Mouse (Mus musculus): ENCODE measurements around the gene Pate3. TPM values are rescaled to one million over a fixed set of nuclear protein-coding genes. Genes with fewer than 3 reads are reported as not detected.
"Not testable (repeated sequence)": the region's sequence is repeated elsewhere in the genome, so short reads cannot be mapped to it uniquely, and the experiment has no call there.

Pate3 gene
- polyA plus RNA-seq (2012; rRNA removed), result not detected in 2 replicates

DNA sequence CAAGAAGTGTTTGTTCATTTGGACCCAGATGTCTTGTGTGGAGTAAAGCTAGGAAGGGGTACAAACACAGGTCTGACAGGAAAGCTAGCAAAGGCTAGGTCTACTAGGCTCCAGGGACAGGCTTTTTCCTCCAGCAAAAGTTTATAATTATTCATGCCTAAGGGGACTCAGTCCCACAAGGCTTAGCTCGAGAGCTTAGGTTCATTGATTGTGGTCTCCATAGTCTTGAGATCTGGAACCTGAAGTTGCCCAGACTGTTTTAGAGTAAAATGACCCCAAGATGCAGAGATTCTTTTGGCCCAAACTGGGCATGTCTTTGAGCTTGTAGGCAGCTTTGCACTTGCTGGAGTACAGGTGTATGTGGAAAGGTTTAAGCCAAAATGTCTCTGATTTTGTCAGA lies at the start of gene Pate3:
Pate3 (minus strand) TSS at position 101 of the 400 bp plus-strand sequence.
- DNase-seq (ENCODE audit: low read depth, low spot score), result no peak
- WGBS, result 67% methylated on average over 1 of the region's 1 CpGs

DNA sequence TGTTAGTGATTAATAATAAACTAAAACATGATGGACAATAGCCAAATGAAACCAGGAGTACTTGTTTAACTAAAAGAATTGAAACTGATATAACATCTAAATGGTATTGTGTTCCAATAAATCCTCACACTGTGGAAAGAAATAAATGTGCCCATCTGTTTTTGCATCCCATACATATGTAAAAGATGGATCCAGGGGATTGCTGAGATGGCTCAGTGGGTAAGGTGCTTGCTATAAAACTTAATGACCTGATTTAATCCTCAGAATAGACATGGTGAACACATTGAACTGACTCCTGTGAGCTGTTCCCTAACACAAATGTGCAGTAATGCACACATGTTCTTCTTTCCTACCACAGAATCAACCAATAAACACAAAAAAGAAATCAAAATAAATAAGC lies 43.9 kb upstream of the Pate3 start:
- no peak for DNase-seq (ENCODE audit: low read depth, low spot score)

DNA sequence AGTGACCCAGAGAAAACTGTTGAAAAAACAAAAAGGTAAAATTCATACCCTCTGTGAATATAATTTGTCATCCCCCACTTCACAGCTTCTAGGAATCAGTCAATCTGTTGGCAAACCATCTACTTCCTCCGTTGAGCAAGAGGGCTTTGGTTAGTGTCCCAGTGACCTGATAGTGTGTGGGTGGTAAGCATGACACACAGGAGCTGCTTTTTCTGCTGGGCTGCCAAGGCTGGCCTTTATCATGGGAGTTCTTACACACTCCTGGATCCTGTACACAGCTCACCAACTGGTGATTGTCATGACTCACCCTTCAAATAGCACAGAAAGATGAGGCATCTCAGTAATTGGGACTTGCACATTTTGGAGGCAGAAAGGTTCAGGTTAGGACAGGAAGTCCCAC lies 39.0 kb upstream of the Pate3 start, which contains the start of gene Pate1:
Pate1 (minus strand) TSS at position 378 of the 400 bp plus-strand sequence.
- WGBS, result 43% methylated on average over 1 of the region's 1 CpGs

DNA sequence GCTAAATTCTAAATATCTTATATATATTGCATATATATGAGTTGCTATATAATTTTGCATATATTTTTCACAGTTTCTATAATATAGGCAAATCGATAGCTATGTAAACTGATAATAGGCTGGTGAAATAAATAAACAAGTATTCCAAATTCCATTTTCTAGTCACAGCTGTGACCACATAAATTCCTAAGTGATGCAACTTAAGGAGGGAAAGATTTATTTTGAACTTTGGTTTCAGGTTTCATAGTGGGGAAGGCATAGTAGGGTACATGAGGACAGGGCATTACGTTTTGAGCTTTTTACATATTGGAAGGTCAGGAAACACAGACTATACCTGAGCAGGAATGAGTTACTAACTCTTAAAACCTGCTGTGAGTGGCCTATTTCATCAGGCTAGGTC lies 25.6 kb upstream of the Pate3 start:
- DNase-seq (ENCODE audit: low read depth, low spot score), result no peak
- WGBS, result 76% methylated on average over 2 of the region's 2 CpGs

More for the DNA sequence above, 39.0 kb upstream of the Pate3 start, which contains the start of gene Pate1:
- no peak for DNase-seq (ENCODE audit: low read depth, low spot score)

DNA sequence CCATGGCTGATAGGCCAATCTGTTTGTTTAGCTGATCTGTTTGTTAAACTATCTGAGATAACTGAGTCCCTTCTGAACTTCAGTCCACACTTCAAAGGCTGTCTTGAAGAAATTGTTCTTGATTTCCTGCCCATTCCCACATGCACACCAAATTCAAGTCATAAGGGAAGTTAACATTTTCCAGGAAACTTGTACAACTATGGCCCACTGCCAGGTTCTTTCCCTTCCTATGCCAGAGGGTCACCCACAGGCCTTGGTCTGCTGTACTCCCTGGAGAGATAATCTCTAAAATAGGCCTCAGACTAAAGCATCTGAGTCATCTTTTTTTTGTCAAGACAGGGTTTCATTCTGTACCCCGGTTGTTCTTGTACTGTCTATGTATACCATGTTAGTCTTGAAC lies 15.0 kb downstream of the Pate3 start:
- DNase-seq (ENCODE audit: low read depth, low spot score), result no peak
- WGBS, result 81% methylated on average over 1 of the region's 1 CpGs

DNA sequence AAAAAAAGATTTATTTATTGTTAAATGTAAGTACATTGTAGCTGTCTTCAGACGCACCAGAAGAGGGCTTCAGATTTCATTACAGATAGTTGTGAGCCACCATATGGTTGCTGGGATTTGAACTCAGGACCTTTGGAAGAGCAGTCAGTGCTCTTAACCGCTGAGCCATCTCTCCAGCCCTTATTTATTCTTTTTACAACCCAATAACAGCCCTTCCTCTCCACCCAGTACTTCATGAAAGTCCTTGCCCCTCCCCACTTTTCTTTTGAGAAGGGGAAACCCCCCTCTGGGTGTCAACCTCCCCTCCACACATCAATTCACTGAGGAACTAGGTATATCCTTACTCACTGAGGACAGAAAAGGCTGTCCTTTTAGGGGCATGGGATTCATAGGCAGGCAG lies 31.2 kb downstream of the Pate3 start:
- DNase-seq (ENCODE audit: low read depth, low spot score), result not testable (repeated sequence)
- 50% methylated on average over 2 of the region's 2 CpGs for WGBS

DNA sequence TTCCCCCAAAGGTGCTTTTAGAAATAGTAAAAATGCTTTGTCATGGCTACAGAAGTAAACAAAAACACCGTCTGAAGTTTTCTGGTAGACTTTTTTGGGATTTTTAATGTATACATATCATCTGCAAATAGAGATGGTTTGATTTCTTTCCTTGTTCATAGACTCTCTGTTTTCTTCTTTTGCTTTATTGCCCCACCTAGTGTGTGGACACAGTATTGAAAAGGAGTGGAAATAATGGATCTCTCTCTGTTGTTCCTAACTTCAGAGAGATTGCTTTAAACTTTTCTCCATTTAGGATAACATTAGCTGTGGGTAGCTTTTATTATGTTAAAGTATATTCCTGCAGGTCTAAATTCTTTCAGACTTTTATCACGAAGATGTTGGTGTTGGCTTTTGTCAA lies 34.0 kb downstream of the Pate3 start:
- no peak for DNase-seq (ENCODE audit: low read depth, low spot score)
- 31% methylated on average over 2 of the region's 2 CpGs for WGBS

DNA sequence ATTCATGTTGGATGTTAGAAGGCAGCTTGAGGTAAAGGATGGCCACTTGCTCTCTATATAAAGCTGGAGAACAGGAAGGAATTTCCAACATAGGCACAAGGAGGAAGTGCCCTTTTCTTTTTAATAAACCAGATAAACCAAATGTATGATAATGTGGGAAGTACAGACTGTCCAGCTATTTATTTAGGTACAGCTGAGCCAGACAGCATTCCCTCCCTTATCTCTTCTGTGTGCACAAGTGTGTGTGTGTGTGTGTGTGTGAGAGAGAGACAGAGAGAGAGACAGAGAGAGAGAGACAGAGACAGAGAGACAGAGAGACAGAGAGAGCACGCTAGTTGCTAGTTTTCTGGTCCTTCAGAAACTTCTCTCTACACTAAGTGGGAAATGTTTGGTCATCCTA lies 36.2 kb downstream of the Pate3 start, which contains the start of gene Pate4:
Pate4 (minus strand) TSS at position 101 of the 400 bp plus-strand sequence.
- no peak for DNase-seq (ENCODE audit: low read depth, low spot score)
- whole genome bisulfite sequencing, result 72% methylated on average over 1 of the region's 1 CpGs

DNA sequence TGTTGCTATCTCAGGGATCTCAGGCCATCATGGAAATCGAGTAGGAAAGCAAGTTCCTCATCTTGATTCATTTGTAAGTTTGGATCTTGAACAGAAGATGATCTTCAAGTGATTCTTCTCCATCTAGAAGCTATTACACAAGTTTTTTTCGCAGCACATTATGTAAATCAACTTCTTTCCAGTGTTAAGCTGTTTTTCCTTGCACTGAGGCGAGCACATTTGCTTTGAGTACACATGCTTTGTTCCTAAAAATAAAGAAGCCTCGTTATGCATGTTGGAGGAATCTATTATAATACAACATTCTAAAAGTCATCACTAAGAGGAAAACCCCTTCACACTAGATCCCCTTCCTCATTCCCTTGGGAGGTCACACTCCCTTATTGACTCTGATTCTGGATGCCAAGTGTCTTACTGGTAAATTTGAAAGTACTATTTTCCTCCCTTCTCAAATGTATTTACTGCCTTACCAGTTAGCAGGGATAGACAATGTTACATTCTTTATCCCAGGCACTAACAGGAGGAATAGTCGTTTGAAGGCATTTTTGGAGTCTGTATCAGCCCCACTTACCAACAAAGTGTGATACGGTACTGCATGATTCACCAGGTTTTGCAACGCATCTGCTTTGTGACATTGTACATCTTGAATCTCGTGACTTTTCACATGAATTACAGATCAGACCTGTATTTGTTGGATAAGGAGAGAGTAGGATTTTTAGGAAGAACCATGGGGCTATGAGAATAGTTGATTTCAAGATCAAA lies 40.2 kb downstream of the Pate3 start:
- DNase-seq (ENCODE audit: low read depth, low spot score), result no peak
- 63% methylated on average over 8 of the region's 8 CpGs for WGBS

Other genes with a start within 250 kb of the Pate3 start
- gene Cdon, start 227.1 kb downstream of the Pate3 start, polyA plus RNA-seq (2012; rRNA removed), result 3.4 and 3.5 TPM in 2 replicates
- gene Gm1113, start 129.9 kb downstream of the Pate3 start, polyA plus RNA-seq (2012; rRNA removed), result not detected in 2 replicates
- 0.03 and 0.04 TPM in 2 replicates for gene Ddx25, start 89.7 kb downstream of the Pate3 start, polyA plus RNA-seq (2012; rRNA removed)
- gene Pus3, start 89.6 kb downstream of the Pate3 start, polyA plus RNA-seq (2012; rRNA removed), result 1.8 and 2.1 TPM in 2 replicates
- not detected in 2 replicates for gene Pate2, start 77.9 kb downstream of the Pate3 start, polyA plus RNA-seq (2012; rRNA removed)
- 1.8 and 1.9 TPM in 2 replicates for gene Hyls1, start 77.8 kb downstream of the Pate3 start, polyA plus RNA-seq (2012; rRNA removed)
- not detected in 2 replicates for gene Pate4, start 36.3 kb downstream of the Pate3 start, polyA plus RNA-seq (2012; rRNA removed)
- not detected in 2 replicates for gene Pate1, start 39.2 kb upstream of the Pate3 start, polyA plus RNA-seq (2012; rRNA removed)
- not detected in 2 replicates for gene Gm17677, start 92.8 kb upstream of the Pate3 start, polyA plus RNA-seq (2012; rRNA removed)
- gene Gm17727, start 129.9 kb upstream of the Pate3 start, polyA plus RNA-seq (2012; rRNA removed), result not detected in 2 replicates
- gene Gm27235, start 141.9 kb upstream of the Pate3 start, polyA plus RNA-seq (2012; rRNA removed), result not detected in 2 replicates
- gene D730048I06Rik, start 141.9 kb upstream of the Pate3 start, polyA plus RNA-seq (2012; rRNA removed), result 0.07 and 0.14 TPM in 2 replicates
- gene 9230110F15Rik, start 195.9 kb upstream of the Pate3 start, polyA plus RNA-seq (2012; rRNA removed), result not detected in 2 replicates

Data from large intestine, adult 2 months (tissue).